Mouse (Mus musculus): Measurements from ENCODE around the gene Pole. TPM values are rescaled to one million over a fixed set of nuclear protein-coding genes. Genes with fewer than 3 reads are reported as not detected.

Pole gene
- total and polyA plus RNA-seq, 2 experiments from 2014 or later, result 3.1 to 10.2 TPM

- 15% methylated on average over 15 of the region's 15 CpGs for WGBS
- H3K4me1 ChIP-seq (ENCODE audit: insufficient read depth, low read length), result no peaks in the 10 kb centered on the region
- H3K4me2 ChIP-seq (ENCODE audit: low read depth, low read length, poor library complexity, severe bottlenecking), result peak overlapping the region; percentile 91
- no peak for TF ChIP-seq CTCF (IDR thresholded peaks at IDR 0.05)
- H3K9ac ChIP-seq (replicated peaks; ENCODE audit: low read length, poor library complexity, severe bottlenecking), result no peak overlapping the region
- no peaks in the 10 kb centered on the region for H3K36me3 ChIP-seq (ENCODE audit: insufficient read depth, low read length)
- no peak overlapping the region for H3K27ac ChIP-seq (ENCODE audit: low read depth, low read length)
- H3K9me3 ChIP-seq (ENCODE audit: low read length), result no peaks in the 10 kb centered on the region
- H3K27me3 ChIP-seq (ENCODE audit: insufficient read depth, low read length), result 0 out of 2 replicates have a peak, but pooled peaks cover 4% of the 10 kb centered on the region
- ATAC-seq (ENCODE audit: low FRiP score) (no peak), DNase-seq (ENCODE audit: low spot score) (no peak)
- H3K4me3 ChIP-seq (ENCODE audit: low read depth, low read length), result peak overlapping the region; percentile 65
Observed at GRCm38 (mm10) chr5:110285156-110285555, 950 bp upstream of the Pole start.

GRCm38 (mm10) chr5:110286446-110287083 is 459 bp downstream of the Pole start:
- WGBS, result 2% methylated on average over 30 of the region's 31 CpGs
- H3K9ac ChIP-seq (replicated peaks; ENCODE audit: low read length, poor library complexity, severe bottlenecking), result peak overlapping the region; percentile 66
- no peaks in the 10 kb centered on the region for H3K4me1 ChIP-seq (ENCODE audit: insufficient read depth, low read length)
- peak overlapping the region; percentile 65 for H3K4me3 ChIP-seq (ENCODE audit: low read depth, low read length)
- peak overlapping the region; percentile 91 for H3K4me2 ChIP-seq (ENCODE audit: low read depth, low read length, poor library complexity, severe bottlenecking)
- H3K36me3 ChIP-seq (ENCODE audit: insufficient read depth, low read length), result no peaks in the 10 kb centered on the region
- no peak for TF ChIP-seq CTCF (IDR thresholded peaks at IDR 0.05)
- no peaks in the 10 kb centered on the region for H3K9me3 ChIP-seq (ENCODE audit: low read length)
- no peak overlapping the region for H3K27ac ChIP-seq (ENCODE audit: low read depth, low read length)
- DNase-seq (ENCODE audit: low spot score) (peak; percentile 4), ATAC-seq (ENCODE audit: low FRiP score) (peak; percentile 62)
- 0 out of 2 replicates have a peak, but pooled peaks cover 4% of the 10 kb centered on the region for H3K27me3 ChIP-seq (ENCODE audit: insufficient read depth, low read length)

GRCm38 (mm10) chr5:110287084-110287475 is 974 bp downstream of the Pole start:
- no peak overlapping the region for H3K27ac ChIP-seq (ENCODE audit: low read depth, low read length)
- H3K27me3 ChIP-seq (ENCODE audit: insufficient read depth, low read length), result 0 out of 2 replicates have a peak, but pooled peaks cover 4% of the 10 kb centered on the region
- H3K9ac ChIP-seq (replicated peaks; ENCODE audit: low read length, poor library complexity, severe bottlenecking), result no peak overlapping the region
- H3K9me3 ChIP-seq (ENCODE audit: low read length), result no peaks in the 10 kb centered on the region
- H3K36me3 ChIP-seq (ENCODE audit: insufficient read depth, low read length), result no peaks in the 10 kb centered on the region
- no peak overlapping the region for H3K4me2 ChIP-seq (ENCODE audit: low read depth, low read length, poor library complexity, severe bottlenecking)
- WGBS, result 83% methylated on average over 2 of the region's 2 CpGs
- ATAC-seq (ENCODE audit: low FRiP score), result no peak
- no peak for DNase-seq (ENCODE audit: low spot score)
- H3K4me3 ChIP-seq (ENCODE audit: low read depth, low read length), result peak overlapping the region; percentile 65; the same call in 1 of the 2 replicates
- no peaks in the 10 kb centered on the region for H3K4me1 ChIP-seq (ENCODE audit: insufficient read depth, low read length)
- no peak for TF ChIP-seq CTCF (IDR thresholded peaks at IDR 0.05)

GRCm38 (mm10) chr5:110291649-110292048 is 5.5 kb downstream of the Pole start:
- Histone ChIP-seq H3K4me3 (ENCODE audit: low read depth, low read length) (no peak overlapping the region), H3K9me3 (ENCODE audit: low read length) (no peaks in the 10 kb centered on the region), H3K27ac (ENCODE audit: low read depth, low read length) (no peak overlapping the region), H3K4me1 (ENCODE audit: insufficient read depth, low read length) (no peaks in the 10 kb centered on the region), H3K36me3 (ENCODE audit: insufficient read depth, low read length) (peaks cover 5% of the 10 kb centered on the region; the same call in 1 of the 2 replicates), H3K27me3 (ENCODE audit: insufficient read depth, low read length) (no peaks in the 10 kb centered on the region), H3K9ac (replicated peaks; ENCODE audit: low read length, poor library complexity, severe bottlenecking) (no peak overlapping the region), H3K4me2 (ENCODE audit: low read depth, low read length, poor library complexity, severe bottlenecking) (no peak overlapping the region)
- ATAC-seq (ENCODE audit: low FRiP score) (no peak), DNase-seq (ENCODE audit: low spot score) (no peak)
- whole genome bisulfite sequencing, result 88% methylated on average over 1 of the region's 1 CpGs
- no peak for TF ChIP-seq CTCF (IDR thresholded peaks at IDR 0.05)

GRCm38 (mm10) chr5:110296637-110297036 is 10.5 kb downstream of the Pole start:
- Histone ChIP-seq H3K36me3 (ENCODE audit: insufficient read depth, low read length) (peaks cover 8% of the 10 kb centered on the region), H3K4me2 (ENCODE audit: low read depth, low read length, poor library complexity, severe bottlenecking) (no peak overlapping the region), H3K9ac (replicated peaks; ENCODE audit: low read length, poor library complexity, severe bottlenecking) (no peak overlapping the region), H3K4me1 (ENCODE audit: insufficient read depth, low read length) (no peaks in the 10 kb centered on the region), H3K27me3 (ENCODE audit: insufficient read depth, low read length) (no peaks in the 10 kb centered on the region), H3K4me3 (ENCODE audit: low read depth, low read length) (no peak overlapping the region), H3K9me3 (ENCODE audit: low read length) (no peaks in the 10 kb centered on the region), H3K27ac (ENCODE audit: low read depth, low read length) (no peak overlapping the region)
- ATAC-seq (ENCODE audit: low FRiP score), result no peak
- no peak for TF ChIP-seq CTCF (IDR thresholded peaks at IDR 0.05)
- no peak for DNase-seq (ENCODE audit: low spot score)
- 89% methylated on average over 1 of the region's 1 CpGs for WGBS

DNA sequence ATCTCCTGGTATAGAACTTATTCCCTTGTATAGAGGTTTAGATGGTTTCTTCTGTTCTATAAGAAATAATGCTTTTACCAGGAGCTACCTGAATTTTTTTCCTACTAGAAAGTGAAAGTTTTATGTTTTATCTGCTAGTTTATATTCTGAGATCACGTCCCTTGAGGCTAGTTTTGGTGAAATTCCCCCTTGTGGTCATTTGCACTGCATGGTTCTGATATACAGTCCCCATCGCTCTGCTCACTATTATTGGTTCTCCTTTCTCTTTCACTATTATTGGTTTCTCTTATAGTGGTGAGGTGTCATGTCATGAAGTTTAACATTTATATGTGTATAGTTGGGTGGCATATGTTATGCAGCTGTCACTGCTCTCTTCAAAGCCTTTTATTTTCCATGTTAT is 14.5 kb downstream of the Pole start:
- ATAC-seq (ENCODE audit: low FRiP score) (no peak), DNase-seq (ENCODE audit: low spot score) (no peak)
- WGBS, result 95% methylated on average over 2 of the region's 2 CpGs
- H3K9me3 ChIP-seq (ENCODE audit: low read length), result no peaks in the 10 kb centered on the region
- no peak overlapping the region for H3K9ac ChIP-seq (replicated peaks; ENCODE audit: low read length, poor library complexity, severe bottlenecking)
- no peaks in the 10 kb centered on the region for H3K27me3 ChIP-seq (ENCODE audit: insufficient read depth, low read length)
- no peaks in the 10 kb centered on the region for H3K4me1 ChIP-seq (ENCODE audit: insufficient read depth, low read length)
- H3K27ac ChIP-seq (ENCODE audit: low read depth, low read length), result no peak overlapping the region
- no peak for TF ChIP-seq CTCF (IDR thresholded peaks at IDR 0.05)
- H3K4me3 ChIP-seq (ENCODE audit: low read depth, low read length), result no peak overlapping the region
- no peak overlapping the region for H3K4me2 ChIP-seq (ENCODE audit: low read depth, low read length, poor library complexity, severe bottlenecking)
- H3K36me3 ChIP-seq (ENCODE audit: insufficient read depth, low read length), result peaks cover 6% of the 10 kb centered on the region
